Comparison of ENCODE assay signal across 13 mouse cellular contexts in genomic region chr9:85609152-85609551, GRCm38 (mm10).
DNase-seq lines count a peak whose midpoint lies in the region; ATAC-seq lines count a peak whose summit lies in the region.
"Had no signal": no experiment of that assay in that cellular context is flagged by ENCODE, and none has a peak within 500 bp of the region (broad histone marks: within the 10 kb centered on the region; RNA-seq: fewer than 3 reads in every experiment).

No protein-coding gene starts in this region.

- H3K4me1 ChIP-seq in forebrain, embryonic 14.5 days (ENCODE audit: control insufficient read depth, insufficient read depth, low read length) = no peaks in the 10 kb centered on the region
- H3K4me1 ChIP-seq: embryonic facial prominence, embryonic 13.5 days; liver, embryonic 15.5 days had no signal

- WGBS in forebrain, embryonic 14.5 days = 37% methylated on average over 3 of the region's 3 CpGs

- no peaks in the 10 kb centered on the region for H3K27me3 ChIP-seq in forebrain, embryonic 14.5 days (replicated peaks; ENCODE audit: control insufficient read depth, insufficient read depth, low read length)
- H3K27me3 ChIP-seq: embryonic facial prominence, embryonic 13.5 days; liver, embryonic 15.5 days had no signal

- intact Hi-C loops in heart, postnatal 14 days (cut with DNase I) = no loop called here

- ATAC-seq in cerebellum, adult (ENCODE audit: insufficient number of reproducible peaks, low FRiP score, low TSS enrichment) = peak; percentile 70; the same call in 1 of the 2 replicates
- ATAC-seq in forebrain, embryonic 14.5 days = peak; percentile 98

- H3K9ac ChIP-seq in forebrain, embryonic 14.5 days (ENCODE audit: low read length) = no peak overlapping the region
- H3K9ac ChIP-seq: embryonic facial prominence, embryonic 13.5 days; liver, embryonic 15.5 days had no signal

- H3K27ac ChIP-seq in forebrain, embryonic 14.5 days (ENCODE audit: low read depth, low read length) = no peak overlapping the region
- H3K27ac ChIP-seq: embryonic facial prominence, embryonic 13.5 days; liver, embryonic 15.5 days; stomach, postnatal 0 days had no signal

- no peak overlapping the region for H3K4me2 ChIP-seq in forebrain, embryonic 14.5 days (ENCODE audit: low read length)
- H3K4me2 ChIP-seq: embryonic facial prominence, embryonic 13.5 days; liver, embryonic 15.5 days had no signal

- DNase-seq in frontal cortex, postnatal 36 days (ENCODE audit: low spot score in 2 of 2) = peak; percentile 13 to 35
- DNase-seq in frontal cortex, postnatal 14 days (ENCODE audit: low spot score in 2 of 2) = no peak
- DNase-seq in forebrain, embryonic 14.5 days (ENCODE audit: low spot score) = peak; percentile 92
- DNase-seq in layer of hippocampus, postnatal 36 days = peak; percentile 42 to 50
- DNase-seq in heart, postnatal 14 days = no peak
- DNase-seq in urinary bladder, postnatal 10 days (ENCODE audit: low spot score) = no peak
- no peak for DNase-seq in adrenal gland, adult (ENCODE audit: inconsistent age in 2 of 2, low spot score in 1 of 2)
- DNase-seq: adrenal gland, postnatal 14 days; gastrocnemius, postnatal 36 days had no signal

- H3K36me3 ChIP-seq in forebrain, embryonic 14.5 days (ENCODE audit: control insufficient read depth, insufficient read depth, low read length) = no peaks in the 10 kb centered on the region
- H3K36me3 ChIP-seq: embryonic facial prominence, embryonic 13.5 days; liver, embryonic 15.5 days had no signal

- no peak overlapping the region for H3K4me3 ChIP-seq in forebrain, embryonic 14.5 days (ENCODE audit: low read depth, low read length)
- H3K4me3 ChIP-seq: embryonic facial prominence, embryonic 13.5 days; liver, embryonic 15.5 days had no signal

- H3K9me3 ChIP-seq in forebrain, embryonic 14.5 days (replicated peaks; ENCODE audit: control insufficient read depth, low read length) = no peaks in the 10 kb centered on the region
- H3K9me3 ChIP-seq: embryonic facial prominence, embryonic 13.5 days; liver, embryonic 15.5 days had no signal

Comparison
In these comparisons a context has a peak if more than half of its experiments do, and no peak if none do; other contexts are left out.
1. DNase-seq: peak in frontal cortex, postnatal 36 days (2 of 2), forebrain, embryonic 14.5 days (single experiment) and layer of hippocampus, postnatal 36 days (2 of 2); none in frontal cortex, postnatal 14 days (0 of 2), heart, postnatal 14 days (0 of 2), urinary bladder, postnatal 10 days (single experiment) and adrenal gland, adult (0 of 2).